Mouse (Mus musculus): Measurements from ENCODE around the gene Phlda3. TPM values are rescaled to one million over a fixed set of nuclear protein-coding genes. Genes with fewer than 3 reads are reported as not detected.

The Phlda3 gene
- total RNA-seq, 2 experiments from 2014 or later, result 17.2 to 22.7 TPM

GRCm38 (mm10) chr1:135788708-135789107 lies 22.8 kb downstream of the Phlda3 start:
- DNase-seq (ENCODE audit: extremely low spot score in 1 of 2, low spot score in 1 of 2), result peak in 1 of 2 experiments; percentile 26

GRCm38 (mm10) chr1:135789815-135790214 lies 23.9 kb downstream of the Phlda3 start:
- peak; percentile 58 to 85 for DNase-seq (ENCODE audit: extremely low spot score in 1 of 2, low spot score in 1 of 2)

DNA sequence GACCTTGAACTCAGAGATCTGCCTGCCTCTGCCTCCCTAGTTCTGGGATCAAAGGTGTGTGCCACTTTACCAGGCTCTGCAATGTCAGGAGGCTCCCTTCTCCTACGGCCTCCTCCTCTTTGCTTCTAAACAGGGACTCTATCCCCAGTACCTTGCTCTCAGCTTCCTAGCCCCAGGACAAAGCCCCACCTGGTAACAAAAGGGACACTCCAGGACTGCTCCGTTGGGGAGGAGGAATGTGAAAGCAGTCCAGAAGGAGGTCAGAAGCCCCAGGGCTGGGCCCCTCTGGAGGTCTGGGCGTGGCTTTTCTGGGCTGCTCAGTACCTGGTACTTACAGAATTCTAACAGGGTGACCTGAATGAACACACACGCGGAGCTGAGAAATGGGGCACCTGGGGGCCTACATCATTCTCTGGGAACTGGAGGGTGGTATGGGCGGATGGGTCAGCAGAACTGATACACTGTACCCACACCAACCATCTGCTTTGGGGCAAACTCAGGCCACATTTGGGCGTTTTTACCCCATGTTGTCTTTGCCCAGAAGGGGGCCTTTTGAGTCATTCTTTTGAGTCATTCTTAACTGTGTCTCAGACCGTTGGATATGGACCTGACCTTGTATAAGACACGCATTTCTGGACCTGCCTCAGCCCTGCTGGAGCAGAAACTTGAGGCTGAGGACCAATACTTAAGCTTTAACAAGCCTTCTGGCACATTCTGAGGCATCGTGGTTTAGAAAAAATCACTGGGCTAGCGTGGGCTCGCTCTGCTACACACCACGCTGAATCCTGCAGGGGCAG lies 26.4 kb downstream of the Phlda3 start:
- DNase-seq (ENCODE audit: extremely low spot score in 1 of 2, low spot score in 1 of 2), result no peak

DNA sequence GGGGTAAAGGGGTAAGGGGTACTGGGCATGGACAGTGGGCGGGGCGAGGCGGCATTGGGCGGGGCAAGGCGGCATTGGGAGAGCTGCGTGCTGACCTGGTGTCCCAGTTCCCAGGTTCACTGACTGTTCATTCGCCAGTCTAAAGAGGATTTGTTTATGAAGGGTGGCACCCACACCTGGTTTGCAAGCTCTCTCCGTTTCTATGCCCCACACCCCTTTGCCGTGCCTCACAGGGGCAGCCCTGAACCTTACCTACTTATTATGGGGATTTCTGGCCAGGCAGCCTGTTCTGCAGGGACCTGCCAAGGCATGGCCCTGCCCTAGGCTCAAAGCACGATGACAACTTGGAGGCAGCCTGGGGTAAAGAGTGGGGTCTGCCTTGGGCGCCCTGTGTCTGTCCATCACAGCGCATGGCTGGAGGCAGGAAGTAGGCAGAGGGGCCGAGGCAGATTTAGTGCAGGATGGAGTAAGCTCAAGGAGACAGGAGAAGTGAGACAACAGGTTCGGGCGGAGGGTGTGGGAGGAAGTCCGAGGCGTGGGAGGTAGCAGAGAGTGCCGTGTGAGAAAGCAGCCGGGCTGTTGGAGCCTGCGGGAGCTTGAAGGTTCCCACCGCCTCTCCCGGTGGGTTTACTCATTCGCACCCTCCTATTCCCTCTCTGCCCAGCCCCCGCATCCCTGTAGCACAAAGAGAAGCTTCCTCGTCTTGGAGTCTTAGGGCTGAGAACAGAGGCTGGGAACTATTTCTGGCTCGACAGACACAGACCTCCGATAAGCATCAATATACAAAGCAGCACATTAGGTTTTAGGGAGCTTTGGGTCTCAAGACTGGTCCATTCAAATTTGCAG lies 27.7 kb downstream of the Phlda3 start:
- no peak for DNase-seq (ENCODE audit: extremely low spot score in 1 of 2, low spot score in 1 of 2)

DNA sequence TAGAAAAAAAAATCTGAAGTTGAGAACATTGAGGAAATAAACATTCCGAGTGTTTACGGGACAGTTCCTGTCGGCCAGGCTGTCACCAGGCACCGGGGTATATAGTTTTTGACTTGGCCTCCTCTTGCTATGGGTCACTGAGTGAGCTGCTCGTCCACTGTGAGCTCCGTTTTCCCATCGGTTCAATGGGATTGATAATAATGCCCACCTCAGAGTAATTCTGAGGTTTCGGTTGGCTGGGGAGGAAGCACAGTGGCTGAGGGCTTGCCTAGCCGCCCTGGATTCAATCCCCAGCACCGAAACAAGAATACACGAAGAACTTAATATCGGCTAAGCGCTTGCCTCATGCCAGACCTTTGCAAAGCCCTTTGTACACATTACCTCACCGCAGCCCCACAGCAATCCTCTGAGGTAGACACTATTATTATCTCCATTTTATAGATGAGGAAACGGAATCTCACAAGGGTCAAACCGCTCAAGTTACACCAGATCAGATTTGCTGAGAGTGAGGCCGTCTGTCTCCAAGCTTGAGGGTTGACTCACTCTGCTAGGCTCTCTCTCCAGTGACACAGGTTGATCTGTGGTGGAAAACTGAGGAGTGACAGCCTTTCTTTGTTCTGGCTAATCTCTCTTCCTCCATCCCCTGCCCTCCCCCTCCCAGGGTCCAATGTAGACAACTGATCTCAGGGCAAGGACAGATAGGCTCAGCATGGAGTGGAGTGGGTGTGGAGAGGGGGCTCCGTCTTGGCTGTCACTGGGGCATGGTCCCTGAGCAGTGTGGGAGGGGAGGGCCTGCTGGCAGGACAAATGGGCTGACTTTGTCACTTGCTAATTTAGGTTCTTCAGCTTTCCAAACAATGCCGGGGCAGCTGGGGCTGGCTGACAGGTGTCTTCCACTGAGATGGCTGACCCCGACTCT lies 28.6 kb downstream of the Phlda3 start:
- no peak for DNase-seq (ENCODE audit: extremely low spot score in 1 of 2, low spot score in 1 of 2)

DNA sequence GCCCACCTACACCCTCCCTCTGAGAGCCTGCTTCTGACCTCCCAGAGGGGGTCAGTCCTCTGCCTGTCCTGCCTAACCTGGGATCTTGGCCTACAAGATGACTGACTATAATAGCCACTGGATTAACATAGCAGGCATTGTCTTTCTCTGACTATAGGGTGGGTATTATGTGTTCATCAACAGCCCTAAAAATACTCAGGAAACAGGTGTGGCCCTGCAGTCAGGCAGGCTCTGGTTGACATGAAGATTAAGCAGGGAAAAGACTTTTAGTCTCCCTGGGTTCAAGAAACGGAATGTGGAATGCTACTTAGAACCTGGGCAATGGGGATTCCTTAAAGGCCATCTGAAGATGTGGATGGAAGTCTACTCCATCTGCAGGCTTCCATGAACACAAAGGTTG lies 32.6 kb downstream of the Phlda3 start:
- no peak for DNase-seq (ENCODE audit: extremely low spot score in 1 of 2, low spot score in 1 of 2)

DNA sequence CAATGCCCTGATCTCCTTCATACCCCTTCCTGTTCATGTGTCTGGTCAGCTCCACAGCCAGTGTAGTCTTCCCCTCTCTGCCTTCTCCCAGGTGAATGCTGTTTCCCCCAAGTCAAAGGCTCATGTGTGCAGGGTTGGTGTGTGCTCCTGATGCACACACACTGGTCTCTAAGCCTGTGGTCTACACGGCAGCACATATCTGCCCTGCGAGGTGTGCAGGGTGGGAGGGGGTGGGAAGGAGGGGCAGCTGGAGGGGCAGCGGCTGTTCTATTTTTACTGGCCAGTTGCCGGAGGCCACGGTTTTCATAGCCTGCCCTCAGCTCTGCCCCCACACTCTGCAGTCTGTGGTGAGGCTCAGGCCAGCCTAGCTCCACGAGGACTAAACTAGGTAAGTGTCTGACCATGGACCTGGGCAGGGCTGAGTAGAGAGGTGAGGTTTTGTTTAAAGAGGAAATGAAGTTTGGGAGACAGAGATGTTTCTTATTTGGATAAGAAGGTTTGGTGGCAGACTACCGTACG lies 33.2 kb downstream of the Phlda3 start:
- no peak for DNase-seq (ENCODE audit: extremely low spot score in 1 of 2, low spot score in 1 of 2)

DNA sequence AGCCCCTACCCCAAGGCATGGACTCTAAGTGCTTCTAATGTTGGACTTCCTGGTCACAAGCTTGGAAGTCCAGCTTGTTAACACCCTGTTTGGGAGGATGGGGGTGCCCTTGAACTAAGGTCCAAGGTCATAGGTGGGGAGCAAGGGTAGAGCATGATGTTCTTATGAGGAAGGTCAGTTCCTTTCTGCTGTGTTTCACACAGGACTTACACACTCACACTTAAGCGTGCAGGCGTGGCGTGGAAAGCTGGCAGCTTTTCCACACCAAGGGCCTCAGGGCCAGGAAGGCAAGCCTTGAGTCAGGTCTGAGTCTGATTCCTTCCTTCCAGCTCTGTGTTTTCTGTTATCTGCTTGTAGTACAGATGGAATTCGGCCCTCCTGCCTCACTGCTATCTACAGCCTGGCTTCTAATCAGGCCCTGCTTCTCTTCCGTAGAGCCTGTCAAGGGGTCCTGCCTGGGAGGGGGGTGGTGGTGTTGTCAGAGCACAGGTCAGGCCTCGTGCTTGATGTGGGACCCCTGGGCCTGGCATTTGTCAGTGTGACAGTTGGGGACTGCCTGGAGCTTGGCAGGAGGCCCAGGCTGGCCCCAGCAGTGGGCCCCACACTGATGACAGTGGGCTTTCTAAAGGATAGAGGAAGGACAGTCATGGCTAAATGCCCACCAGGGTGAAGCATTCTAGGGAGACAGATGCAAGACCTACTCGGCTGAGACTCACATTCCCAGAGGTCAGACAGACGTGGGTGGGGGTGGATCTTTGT lies 34.5 kb downstream of the Phlda3 start:
- DNase-seq (ENCODE audit: extremely low spot score in 1 of 2, low spot score in 1 of 2), result no peak

GRCm38 (mm10) chr1:135807546-135807945 lies 41.6 kb downstream of the Phlda3 start:
- no peak for DNase-seq (ENCODE audit: extremely low spot score in 1 of 2, low spot score in 1 of 2)

DNA sequence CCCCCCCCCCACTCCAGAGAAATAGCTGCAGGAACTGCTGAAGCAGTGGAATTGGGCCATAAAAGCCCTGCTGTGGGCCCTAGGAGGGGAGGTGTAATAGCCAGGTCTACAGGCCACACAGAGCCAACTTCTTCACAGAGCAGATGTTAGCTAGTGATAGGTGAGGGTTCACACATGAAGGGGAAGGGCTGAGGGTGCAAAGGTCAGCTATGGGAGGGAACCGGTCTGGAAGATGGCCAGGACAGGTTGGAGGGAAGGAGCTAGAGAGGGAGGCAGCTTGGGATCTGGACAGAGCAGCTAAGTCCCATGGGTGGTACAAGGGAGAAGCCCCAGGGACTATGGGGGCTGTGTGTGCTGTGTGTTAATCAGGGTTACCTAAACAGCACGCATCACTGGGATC lies 44.3 kb downstream of the Phlda3 start:
- no peak for DNase-seq (ENCODE audit: extremely low spot score in 1 of 2, low spot score in 1 of 2)

- peak; percentile 75 to 95 for DNase-seq (ENCODE audit: extremely low spot score in 1 of 2, low spot score in 1 of 2)
These were observed 45.2 kb downstream of the Phlda3 start for GRCm38 (mm10) chr1:135811016-135811646.

GRCm38 (mm10) chr1:135812205-135812604 lies 46.3 kb downstream of the Phlda3 start:
- no peak for DNase-seq (ENCODE audit: extremely low spot score in 1 of 2, low spot score in 1 of 2)

GRCm38 (mm10) chr1:135812618-135813017 lies 46.7 kb downstream of the Phlda3 start:
- DNase-seq (ENCODE audit: extremely low spot score in 1 of 2, low spot score in 1 of 2), result no peak

DNA sequence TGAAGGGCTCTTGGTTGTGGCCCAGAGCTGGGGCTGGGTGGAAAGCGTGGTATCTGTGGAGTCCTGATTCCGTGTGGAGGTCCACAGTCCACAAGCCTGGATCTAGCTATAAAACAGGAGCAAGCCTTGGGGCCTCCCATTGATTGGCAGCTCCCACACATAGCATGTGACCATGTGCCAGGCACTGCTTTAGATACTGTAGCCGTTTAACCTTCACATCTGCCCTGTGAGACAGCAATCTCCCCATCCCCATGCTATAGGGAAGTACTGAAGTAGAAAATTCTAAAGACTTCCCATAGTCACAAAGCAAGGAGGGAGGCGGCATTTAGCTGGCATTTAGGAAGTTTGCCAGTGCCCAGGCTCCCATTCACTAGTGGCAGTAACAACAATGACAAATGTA lies 47.2 kb downstream of the Phlda3 start:
- no peak for DNase-seq (ENCODE audit: extremely low spot score in 1 of 2, low spot score in 1 of 2)

DNA sequence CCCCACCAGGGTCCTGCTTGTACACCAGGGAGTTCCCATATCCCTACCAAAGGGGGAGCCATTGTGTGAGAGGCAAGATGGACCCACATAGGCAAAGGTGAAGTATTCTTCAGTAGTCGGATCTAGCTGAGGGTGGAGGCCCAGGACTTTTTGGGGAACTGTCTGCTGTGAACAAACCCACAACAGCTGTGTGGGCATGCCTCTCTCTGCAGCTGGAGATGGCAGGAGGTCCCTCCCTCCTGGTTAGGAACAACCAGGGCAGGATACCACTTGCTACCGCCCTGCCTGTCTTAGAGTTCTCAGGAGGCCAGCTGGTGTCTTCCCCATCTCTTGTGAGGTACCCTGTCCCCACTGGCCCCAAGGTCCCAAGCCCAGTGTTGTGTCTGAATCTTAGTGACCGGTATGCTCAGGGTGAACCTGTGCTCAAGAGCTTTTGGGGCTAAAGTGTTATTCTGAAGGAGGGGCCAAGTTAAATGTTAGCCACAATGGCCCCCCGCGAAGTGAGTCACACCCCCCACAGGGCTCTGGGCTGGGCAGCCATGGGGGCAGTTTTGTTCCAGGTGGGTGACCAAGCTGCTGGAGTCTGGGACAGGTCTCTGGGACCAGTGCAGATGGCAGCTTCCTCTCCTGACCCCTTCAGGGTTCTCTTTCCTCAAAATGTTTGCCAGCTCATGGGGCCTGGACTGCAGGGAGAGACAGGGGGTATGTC lies 47.9 kb downstream of the Phlda3 start:
- DNase-seq (ENCODE audit: extremely low spot score in 1 of 2, low spot score in 1 of 2), result no peak

DNA sequence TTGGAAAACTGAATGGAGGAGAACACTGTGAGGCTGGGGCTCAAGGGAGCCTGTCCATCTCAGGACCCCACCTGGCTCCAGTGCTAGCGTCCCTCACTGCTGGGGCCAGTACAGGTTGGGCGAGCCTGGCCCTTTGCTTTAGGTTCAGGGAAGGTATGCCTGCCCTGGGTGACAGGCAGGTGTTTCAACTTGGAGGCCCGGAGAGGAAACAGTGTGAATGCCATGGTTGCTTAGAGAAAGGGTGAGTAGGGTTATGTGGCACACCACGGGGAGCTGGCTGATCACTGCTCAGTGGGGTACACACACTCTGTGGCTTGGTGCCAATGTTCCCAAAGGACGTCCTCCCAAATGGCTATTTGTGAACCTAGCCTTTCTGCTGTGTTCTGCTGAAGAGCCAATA lies 48.6 kb downstream of the Phlda3 start:
- DNase-seq (ENCODE audit: extremely low spot score in 1 of 2, low spot score in 1 of 2), result no peak

DNA sequence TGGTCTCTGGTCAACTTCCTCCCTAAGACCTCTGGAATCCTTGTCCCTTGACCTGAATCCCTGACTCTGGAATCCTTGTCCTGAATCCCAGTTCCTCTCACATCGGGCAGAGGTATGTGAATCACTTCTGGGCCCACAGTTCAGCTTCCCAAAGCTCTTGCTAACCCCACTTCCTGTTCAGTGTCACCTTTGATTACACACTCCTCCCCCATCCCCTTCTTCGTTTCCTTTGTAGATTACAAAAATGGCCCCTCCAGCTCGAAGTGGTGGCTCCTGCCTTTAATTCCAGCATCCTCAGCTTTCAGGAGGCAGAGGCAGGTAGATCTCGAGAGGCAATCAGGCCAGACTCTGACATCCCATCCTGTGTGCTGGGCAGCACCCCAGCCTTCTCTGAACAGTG lies 51.7 kb downstream of the Phlda3 start:
- no peak for DNase-seq (ENCODE audit: extremely low spot score in 1 of 2, low spot score in 1 of 2)

DNA sequence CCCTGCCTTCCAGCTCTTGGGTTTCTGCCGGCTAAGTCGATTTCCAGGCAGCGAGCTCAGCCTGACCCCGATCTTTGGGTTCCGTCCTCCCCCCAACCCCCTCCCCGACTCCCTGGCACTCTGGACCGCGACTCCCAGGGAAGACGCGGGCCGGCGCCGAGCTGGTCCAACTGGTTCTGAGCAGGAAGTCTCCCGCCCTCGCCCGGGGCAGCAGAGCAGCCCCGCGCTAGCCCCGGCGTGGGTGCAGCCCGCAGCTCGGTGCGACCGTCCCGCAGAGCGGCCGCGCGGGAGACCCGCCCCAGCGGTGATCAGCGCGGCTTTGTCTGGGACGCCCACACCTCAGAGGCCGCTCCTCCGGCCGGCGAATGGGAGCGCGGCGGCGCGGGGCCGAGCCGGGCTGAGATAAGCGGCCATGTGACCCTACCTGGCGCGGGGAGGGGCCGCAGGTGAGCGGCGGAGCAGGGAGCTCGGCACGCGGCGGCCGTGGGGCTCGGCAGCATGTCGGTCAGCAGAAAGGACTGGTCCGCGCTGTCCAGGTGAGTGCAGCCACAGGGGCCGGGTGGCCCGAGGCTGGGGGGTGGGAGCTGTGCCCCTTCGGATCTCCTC lies 52.7 kb downstream of the Phlda3 start, which contains the start of gene Lad1:
Lad1 (plus strand) TSS at position 118 of the 606 bp plus-strand sequence.
- no peak for DNase-seq (ENCODE audit: extremely low spot score in 1 of 2, low spot score in 1 of 2)

Measured in layer of hippocampus, postnatal 25 days (tissue).